Mouse (Mus musculus): ENCODE measurements around the gene Stard8.

DNA sequence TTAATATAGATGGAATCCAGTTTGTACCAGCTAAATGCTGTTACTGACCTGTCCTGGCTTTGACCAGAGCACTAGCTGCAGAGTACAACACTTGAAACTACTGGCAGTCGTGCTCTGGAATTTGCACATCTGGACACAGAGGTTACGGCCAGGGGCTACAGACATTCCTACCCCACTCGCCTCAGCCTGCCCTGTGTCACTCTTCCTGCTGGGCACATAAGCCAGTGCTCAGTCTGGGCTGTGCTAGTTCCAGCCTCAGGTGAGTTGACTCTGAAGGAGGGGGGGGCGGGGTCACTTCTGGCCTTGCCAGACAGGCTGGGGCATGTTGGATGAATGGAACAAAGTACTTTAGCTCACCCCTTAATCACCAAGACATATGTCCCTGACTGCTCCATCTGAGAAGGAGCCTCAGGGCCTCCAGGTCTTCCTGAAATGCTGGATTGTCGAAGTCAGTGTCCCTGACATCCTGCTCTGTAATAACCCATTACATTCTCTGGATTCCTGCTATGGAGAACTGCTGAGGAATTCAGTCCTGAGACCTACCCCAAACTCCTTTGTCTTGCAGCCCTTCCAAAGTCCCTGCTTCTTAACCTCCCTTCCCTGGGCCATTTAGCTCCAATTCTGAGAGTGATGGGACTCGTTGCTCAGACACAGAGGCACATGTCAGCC is 54.9 kb downstream of the Stard8 start:
- no peak for TF ChIP-seq CTCF (IDR thresholded peaks at IDR 0.05; ENCODE audit: low read depth, low read length)
- no peak for TF ChIP-seq GATA1 (IDR thresholded peaks at IDR 0.05; ENCODE audit: borderline replicate concordance, low read length)
- TF ChIP-seq POLR2AphosphoS5 (IDR thresholded peaks at IDR 0.05; ENCODE audit: insufficient replicate concordance, low read depth, low read length) = no peak
- TF ChIP-seq TAL1 (conservative IDR thresholded peaks at IDR 0.05; ENCODE audit: low read depth, low read length) = no peak
- TF ChIP-seq GATA2 (IDR thresholded peaks at IDR 0.05; ENCODE audit: borderline replicate concordance, low read depth, low read length) = no peak

Data from G1E (cell line).